Mouse (Mus musculus): ENCODE measurements around the gene Ctdspl. TPM values are rescaled to one million over a fixed set of nuclear protein-coding genes. Genes with fewer than 3 reads are reported as not detected.

Ctdspl gene
- polyA plus RNA-seq (2021; fragmentation: Nextera tagmentation) = 4.7 and 9.1 TPM in 2 replicates
- long read RNA-seq, experiment 1, partial matches to known transcripts = 4 of 10 reads
- long read RNA-seq, experiment 1, other reads (novel, unspliced or antisense) = 6 of 10 reads
- long read RNA-seq, experiment 2, full-length matches to known transcripts = 4 of 23 reads
- long read RNA-seq, experiment 2, partial matches to known transcripts = 3 of 23 reads
- long read RNA-seq, experiment 2, other reads (novel, unspliced or antisense) = 16 of 23 reads

GRCm38 (mm10) chr9:118926111-118926650 lies at the start of gene Ctdspl:
Gene Ctdspl, plus strand, starts transcription at chr9:118926453.

GRCm38 (mm10) chr9:119052154-119052944 lies 126.1 kb downstream of the Ctdspl start, which contains the start of gene Vill:
Gene Vill, plus strand, starts transcription at chr9:119052778.

Small RNA genes within 50 kb of the gene (microRNA-seq; reads per million reads assigned to microRNA genes)
- 4.1 reads per million, percentile 15 among the genes with 10 or more reads in this experiment for gene Mir26a-1

Other genes starting within 250 kb of the Ctdspl start
- gene Vill, start 126.3 kb downstream of the Ctdspl start, polyA plus RNA-seq (2021; fragmentation: Nextera tagmentation) = 0.93 and 0.98 TPM in 2 replicates
- gene Plcd1, start 167.0 kb downstream of the Ctdspl start, polyA plus RNA-seq (2021; fragmentation: Nextera tagmentation) = 9.9 and 10.2 TPM in 2 replicates
- 1.3 and 1.7 TPM in 2 replicates for gene Dlec1, start 176.0 kb downstream of the Ctdspl start, polyA plus RNA-seq (2021; fragmentation: Nextera tagmentation)
- 0.83 and 1.2 TPM in 2 replicates for gene Acaa1b, start 230.6 kb downstream of the Ctdspl start, polyA plus RNA-seq (2021; fragmentation: Nextera tagmentation)
- gene Gm47289, start 232.7 kb downstream of the Ctdspl start, polyA plus RNA-seq (2021; fragmentation: Nextera tagmentation) = not detected in 2 replicates